Mouse (Mus musculus): ENCODE measurements around the gene Krt84.

DNA sequence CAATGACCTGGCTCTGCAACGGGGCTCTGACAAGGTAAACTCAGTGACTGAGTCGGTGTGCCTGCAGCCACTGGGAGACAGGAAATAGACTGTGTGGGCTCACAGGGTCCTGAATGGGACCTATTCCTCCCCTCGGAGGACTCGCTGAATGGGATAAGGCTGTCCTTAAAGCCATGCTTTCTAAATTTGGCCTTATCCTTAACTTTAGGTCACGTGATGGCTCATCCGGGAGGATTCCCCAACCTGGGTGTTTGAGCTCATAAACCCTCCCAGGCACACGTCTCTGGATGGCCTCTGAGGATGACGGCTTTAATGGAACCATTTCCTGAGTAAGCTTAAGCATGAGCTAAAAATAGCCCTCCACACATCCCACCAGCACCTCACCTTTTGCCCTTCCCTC lies 39.9 kb downstream of the Krt84 start:
- no peak for TF ChIP-seq CTCF (IDR thresholded peaks at IDR 0.05; ENCODE audit: extremely low read depth, insufficient read length, insufficient replicate concordance, low read depth, low read length)
- TF ChIP-seq POLR2A (IDR thresholded peaks at IDR 0.05; ENCODE audit: low read depth, low read length) = no peak
